Mouse (Mus musculus) subcutaneous adipose tissue, adult 2 months (tissue): Measurements from ENCODE around the gene Mrpl36. TPM values are rescaled to one million over a fixed set of nuclear protein-coding genes. Genes with fewer than 3 reads are reported as not detected.

Experiments
- polyA plus RNA-seq: library from polyadenylated mRNA; depleted of rRNA; stranded (reverse); fragments of >200 nt; gene quantifications from 2 replicates; pipeline ENCODE4 v1.2.3, GENCODE M21; 2012; ENCODE audit warnings: low replicate concordance; rRNA removed

Mrpl36 gene
- polyA plus RNA-seq = 83.0 and 108 TPM in 2 replicates

GRCm38 (mm10) chr13:73327827-73328698 is at the start of gene Mrpl36, which contains the start of gene Ndufs6:
TSS of gene Mrpl36 (plus strand) at chr13:73328513.
TSS of gene Ndufs6 (minus strand) at chr13:73328542.

Other genes with a start within 250 kb of the Mrpl36 start
- gene Irx4, start 68.0 kb upstream of the Mrpl36 start, polyA plus RNA-seq = not detected in 2 replicates
- gene Ndufs6, start within 50 bp of the Mrpl36 start, polyA plus RNA-seq = 76.6 and 86.7 TPM in 2 replicates
- 19.3 and 41.5 TPM in 2 replicates for gene Lpcat1, start 138.7 kb downstream of the Mrpl36 start, polyA plus RNA-seq
- gene Slc6a3, start 208.2 kb downstream of the Mrpl36 start, polyA plus RNA-seq = not detected in 2 replicates